Mouse (Mus musculus) regulatory T cell (primary cell): Measurements from ENCODE around the gene Dst.

ENCODE experiments used
- in situ Hi-C: fragments of 300-600 bp; cut with MboI, MseI; formaldehyde crosslinking; loops from one replicate; pipeline ENCODE4 v1.15.1; 2025; ENCODE audit warnings: high pct_unique_total_duplicates

The Dst gene

DNA sequence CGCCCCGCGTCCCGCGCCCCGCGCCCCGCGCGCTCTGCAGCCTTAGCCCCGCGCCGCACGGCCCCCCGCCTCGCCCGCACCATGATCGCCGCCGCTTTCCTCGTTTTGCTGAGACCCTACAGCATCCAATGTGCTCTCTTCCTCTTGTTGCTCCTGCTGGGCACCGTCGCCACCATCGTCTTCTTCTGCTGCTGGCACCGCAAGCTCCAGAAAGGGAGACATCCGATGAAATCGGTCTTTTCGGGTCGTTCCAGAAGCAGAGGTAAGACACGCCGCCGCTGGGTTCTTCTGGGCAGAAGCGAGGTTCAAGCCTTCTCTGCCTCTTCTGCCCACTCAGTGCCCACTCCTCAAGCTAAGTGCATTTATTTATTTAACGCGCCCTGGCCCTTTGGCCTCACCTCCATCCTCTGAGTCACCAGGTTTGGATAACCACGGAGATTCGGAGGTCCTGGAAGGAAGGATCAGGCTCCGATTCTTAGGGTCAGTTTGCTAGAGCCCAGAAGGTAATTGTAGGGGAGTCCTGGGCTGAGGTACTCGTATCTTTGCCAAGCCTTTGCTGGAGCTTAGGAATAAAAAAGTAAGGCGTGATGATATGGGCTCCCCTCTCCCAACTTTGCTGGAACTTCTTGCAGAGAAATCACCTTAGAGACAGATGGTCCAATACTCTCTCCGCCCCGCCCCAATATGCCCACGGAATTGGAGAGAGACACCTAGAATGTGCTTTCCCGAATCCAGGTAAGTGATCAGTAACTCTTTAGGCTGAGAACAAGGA lies at the start of gene Dst:
Gene Dst (plus strand): TSS at position 35 of the 772 bp plus-strand sequence.
- in situ Hi-C loops = no loop called here

DNA sequence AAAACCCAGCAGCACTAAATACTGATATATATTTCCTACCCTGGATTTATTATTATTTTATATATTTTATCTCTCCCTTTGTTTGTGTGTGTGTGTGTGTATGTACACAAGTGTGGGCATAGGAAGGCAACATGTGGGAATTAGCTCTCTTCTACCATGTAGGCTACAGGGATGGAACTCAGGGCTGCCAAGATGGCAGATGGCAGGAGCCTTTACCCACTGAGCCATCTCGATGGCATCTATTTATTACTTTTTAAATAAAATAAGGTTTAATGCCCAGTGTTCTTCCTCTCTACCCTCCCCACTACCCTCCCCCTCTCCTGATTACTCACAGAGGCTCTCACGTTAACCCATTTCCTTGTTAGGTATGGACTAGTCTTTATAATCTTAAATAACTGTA lies 39.0 kb upstream of the Dst start:
- in situ Hi-C loops = no loop called here

DNA sequence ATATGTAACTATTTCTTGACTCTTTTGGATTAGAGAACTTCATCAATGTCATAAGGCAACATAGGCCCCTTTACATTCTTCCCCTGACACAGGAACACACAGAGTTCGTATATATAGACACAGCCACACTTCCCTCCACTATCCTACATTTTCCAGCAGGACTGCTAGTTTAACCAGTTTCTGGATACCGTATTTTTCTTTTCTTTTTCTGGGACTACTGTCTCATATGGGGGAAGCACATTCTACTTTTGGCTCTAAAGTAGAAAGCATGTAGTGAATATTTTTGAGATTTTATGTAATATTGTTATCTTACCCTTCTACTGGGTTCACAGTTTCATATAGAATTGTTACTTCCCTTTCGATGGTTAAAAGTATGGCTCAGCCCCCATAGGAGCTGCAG lies 38.6 kb upstream of the Dst start:
- in situ Hi-C loops = no loop called here

DNA sequence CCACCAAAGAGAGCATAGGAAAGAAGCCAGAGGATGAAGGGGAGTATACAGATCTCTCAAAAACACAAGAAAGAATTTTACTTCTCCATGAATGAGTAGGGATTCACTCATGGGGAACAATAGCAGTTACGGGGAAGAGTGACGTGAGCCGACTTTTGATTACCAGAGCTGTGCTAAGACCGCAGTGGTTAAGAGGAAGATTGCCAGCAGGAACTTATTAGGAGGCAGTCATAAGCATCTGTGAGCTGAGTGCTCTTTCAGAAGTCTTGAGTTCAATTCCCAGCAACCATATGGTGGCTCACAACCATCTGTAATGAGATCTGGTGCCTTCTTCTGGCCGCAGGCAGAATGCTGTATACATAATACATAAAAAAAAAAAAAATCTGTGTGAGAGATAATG lies 34.5 kb upstream of the Dst start:
- in situ Hi-C loops = no loop called here

DNA sequence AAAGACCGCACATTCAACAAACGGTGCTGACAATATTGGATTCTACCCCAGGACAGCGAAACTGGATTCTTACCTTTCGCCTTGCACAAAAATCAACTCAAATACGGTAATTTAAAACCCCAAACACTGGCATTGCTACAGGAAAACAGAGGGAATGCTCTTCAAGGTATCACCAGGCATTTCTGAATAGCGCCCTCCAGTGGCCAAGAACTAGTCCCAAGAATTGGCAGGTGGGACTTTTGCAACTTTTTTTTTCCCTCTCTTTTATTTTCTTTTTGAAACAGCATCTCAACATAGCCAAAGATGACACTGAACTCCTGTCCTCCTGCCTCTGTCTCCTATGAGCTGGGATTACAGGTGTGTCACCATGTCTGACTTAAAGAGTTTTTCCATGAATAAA lies 32.3 kb upstream of the Dst start:
- in situ Hi-C loops = no loop called here

DNA sequence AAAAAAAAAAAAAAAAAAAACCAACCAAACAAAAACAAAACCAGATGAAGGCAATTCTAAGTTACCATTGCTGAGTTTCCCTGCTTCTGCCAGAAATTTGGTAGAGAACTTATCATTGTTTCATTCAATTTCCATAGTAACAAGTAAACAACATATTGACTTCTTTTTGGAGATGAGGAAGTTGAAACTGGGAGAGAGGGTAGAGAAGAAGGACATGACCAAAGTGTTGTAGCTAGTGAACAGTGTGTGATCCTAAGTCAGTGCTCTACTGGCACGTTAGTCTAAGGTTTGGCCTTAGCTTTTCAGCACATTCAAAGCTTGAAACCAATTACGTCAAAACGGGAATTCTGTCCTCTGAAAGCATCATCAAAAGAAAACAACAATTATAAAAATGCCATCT lies 31.6 kb upstream of the Dst start:
- in situ Hi-C loops = no loop called here

DNA sequence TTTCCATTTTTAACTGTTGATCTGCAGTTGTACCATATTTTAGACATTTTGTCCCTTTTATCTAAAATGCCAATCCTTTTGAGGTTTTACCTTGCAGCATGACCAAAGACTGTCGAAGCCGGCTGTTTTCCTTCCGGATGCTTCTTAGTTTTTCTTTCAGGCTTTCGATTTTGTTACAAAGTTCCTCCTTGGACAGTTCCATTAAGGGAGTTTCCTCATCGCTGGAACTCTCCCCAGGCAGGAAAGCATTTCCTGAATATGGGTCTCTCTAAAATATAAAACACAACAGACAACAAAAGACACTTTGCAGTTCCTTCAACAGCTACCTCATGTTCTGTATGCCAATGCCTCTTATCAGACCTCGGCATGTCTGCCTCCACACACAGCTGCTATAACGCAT lies 29.9 kb upstream of the Dst start:
- in situ Hi-C loops = no loop called here

DNA sequence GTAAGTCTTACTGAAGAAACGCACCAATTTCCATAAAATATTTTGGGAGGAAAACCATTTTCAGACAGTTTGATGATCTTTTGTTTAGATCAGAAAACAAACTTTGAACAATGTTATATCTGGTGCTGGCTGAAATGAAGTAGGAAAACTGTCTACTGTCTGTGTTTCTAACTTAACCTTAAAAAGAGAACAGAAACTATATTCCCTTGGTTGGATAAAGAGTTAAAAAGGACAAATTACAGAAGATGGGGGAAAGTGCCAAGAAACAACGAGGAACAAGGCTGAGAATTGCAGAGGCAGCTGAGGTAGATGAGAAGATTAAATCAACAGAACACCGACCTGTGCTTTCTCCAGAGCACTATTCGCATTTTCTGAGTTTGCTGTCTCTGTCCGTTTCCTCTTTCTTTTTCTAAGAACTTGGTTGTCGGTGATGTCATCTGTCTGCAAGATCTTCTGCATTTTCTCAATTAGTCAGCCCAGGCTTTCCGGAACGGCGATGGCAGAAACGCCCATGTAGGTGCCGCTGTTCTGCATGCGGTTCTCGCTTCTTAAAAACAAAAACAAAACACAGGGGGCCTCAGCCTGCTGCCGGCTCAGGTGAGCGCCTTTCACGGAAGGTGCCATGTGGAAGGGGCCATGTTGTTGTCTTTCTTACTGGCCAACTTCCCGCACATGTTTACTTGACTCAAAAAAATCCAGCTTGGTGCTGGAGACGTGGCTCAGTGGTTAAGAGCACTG lies 24.8 kb upstream of the Dst start:
- in situ Hi-C loops = no loop called here

DNA sequence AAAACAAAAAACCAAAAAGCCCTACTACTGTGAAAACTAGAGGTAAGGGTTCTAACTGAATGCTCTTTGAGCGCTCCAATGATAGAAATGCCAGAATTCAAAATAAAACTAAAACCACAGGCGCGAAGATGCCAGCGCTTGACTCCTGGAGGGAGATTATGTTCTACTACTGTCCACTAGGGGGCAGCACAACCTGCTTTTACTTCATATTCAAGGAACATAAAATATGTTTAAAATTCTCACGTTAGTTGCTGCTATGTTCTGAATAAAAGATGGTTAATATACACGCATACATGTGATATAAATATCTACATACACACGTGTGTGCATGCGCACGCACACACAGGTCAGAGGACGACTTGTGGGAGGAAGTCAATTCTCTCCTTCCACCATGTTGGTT lies 15.2 kb upstream of the Dst start:
- in situ Hi-C loops = no loop called here

DNA sequence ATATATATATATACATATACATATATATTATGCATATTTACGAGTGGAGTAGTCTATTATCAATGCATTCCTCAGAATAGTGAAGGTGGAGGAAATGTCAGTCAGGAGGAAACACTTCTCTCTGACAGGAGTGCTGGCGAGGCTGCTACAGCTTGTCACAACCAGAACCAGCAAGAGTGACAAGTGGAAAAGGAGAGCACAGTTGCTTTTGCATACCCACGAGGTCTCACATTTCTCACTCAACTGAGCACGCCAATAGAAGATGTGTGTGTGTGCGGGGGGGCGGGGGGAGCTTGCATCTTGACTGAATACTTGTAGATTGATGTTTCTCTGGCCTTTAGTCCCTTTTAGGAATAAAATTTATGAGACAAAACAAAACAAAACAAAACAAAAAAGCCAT lies 11.9 kb upstream of the Dst start:
- in situ Hi-C loops = no loop called here

DNA sequence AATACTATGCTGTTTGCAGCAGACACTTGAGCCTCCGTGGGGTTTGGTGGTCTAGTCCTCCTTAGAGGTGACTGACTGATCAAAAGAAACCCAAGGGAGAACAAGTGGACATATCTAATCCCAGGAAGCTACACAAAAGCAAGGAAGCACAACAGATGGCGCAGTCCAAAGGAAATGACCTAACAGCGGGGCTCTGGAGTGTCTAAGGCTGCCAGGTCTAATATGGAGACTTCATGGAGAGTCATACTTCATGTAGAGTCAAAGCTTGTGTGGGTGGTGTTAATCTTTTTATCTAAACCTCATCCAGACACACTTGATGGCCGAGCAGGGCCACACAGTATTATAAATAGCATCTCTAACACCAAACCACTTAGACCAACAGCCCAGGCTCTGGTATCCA lies 11.4 kb upstream of the Dst start:
- in situ Hi-C loops = no loop called here

DNA sequence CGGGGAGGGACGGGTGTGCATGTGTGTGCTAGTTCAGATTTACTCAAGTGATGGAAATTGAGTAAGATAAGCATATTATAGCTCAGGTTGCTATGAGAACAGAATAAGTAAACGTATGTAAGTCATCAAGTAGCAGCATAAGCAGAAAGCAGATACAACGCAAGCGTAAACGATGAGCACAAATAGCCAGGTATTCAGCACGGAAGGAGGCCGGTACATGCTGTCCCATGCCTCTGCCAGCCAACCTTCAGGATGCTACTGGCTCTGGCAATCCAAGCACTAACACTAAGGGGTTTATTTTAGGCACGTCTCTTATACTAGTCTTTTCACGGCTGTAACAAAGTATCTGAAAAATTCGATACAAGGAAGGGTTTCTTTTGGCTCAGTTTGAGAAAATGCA lies 10.6 kb upstream of the Dst start:
- in situ Hi-C loops = no loop called here

DNA sequence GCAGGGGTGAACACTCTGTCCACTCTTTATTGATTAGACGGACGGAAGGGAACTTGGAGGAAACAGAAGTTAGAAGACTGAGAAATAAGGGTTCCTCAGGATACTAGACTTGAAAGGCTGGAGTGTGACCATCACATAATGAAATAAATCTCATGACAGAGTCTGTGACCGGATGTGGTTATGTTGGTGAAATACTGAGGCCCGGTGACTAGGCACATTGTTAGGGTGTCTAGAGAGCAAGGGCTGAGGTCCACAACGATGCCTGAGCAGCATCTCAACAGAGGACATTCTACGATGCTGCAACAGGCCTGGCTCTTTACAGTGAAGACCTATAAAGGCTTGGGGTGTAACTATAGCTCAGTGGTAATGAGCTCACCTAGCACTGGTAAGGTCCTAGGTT lies 9.7 kb upstream of the Dst start:
- in situ Hi-C loops = no loop called here

DNA sequence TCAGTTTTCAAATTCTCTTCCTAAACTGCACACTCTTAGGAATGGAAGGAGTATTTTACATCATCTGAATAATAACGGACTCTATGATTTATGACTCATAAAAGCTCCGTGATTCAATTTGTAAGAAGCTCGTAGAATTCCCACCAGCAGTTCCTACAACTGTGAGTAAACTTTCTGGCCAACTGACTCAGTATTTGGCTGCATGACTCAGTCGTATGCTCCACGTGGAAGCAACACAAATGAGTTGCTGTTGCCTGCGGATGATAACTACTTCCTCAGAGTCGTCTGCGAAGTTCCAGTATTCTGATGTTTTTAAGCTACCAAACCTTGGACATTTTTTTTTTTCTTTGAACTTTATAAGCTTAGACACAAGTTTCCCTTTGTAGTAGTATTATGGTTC lies 7.8 kb upstream of the Dst start:
- in situ Hi-C loops = no loop called here

DNA sequence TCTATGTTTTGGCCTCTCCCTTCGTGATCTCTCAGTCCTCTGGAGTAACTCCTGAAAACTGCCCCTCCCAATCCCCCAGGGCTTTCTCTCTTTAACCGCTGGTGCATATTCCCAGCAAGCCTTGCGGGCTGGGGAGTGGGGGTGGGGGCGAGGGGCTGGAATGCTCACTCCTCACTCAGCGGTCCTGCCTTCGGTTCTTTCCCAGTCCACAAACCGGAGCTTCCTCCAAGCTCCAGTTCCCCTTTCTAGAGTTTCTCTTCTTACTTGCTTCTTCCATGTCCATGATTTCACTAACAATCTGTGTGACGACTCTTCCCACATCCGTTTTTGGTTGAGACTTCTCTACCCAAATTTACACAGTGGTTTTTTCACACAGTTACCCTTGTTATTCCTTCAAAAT lies 4.4 kb upstream of the Dst start:
- in situ Hi-C loops = no loop called here

DNA sequence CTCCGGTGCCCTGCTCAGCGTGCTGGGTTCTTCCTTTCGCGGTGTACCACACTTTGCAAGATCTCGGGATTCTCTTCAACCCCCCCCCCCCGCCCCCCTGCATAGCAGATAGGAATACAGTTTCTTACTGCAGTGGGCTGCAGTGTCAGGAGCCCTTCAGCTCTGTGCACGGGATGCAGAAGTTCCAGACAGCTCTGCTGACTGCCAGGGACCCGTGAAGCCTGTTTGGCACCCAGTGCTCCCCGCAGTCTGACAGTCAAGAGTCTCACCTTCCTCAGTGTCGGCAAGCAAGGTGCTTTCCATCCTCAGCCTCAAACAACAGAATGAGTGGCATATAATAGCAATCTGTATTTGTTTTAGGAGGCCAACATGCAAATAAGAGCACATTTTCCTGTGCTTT lies 1.8 kb upstream of the Dst start:
- in situ Hi-C loops = no loop called here

DNA sequence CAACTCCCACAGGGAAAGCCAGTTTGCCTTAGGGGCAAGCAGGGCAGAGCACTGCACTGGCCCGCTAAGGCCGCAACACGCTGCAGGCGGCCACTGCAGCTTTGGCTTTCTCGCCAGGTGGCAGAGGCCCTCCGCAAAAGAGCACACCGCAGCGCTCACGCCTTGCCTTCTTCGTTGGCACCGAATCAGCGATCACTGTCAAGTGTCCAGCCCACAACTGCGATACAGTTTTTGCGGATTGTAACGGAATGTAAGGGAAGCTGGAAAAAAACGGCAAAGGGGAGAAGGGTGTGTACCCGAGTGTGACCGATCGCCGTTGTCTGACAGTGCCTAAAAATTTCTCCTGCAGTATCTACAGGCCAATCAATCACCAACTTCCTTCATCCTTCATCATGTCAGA lies 1.1 kb upstream of the Dst start:
- in situ Hi-C loops = no loop called here

DNA sequence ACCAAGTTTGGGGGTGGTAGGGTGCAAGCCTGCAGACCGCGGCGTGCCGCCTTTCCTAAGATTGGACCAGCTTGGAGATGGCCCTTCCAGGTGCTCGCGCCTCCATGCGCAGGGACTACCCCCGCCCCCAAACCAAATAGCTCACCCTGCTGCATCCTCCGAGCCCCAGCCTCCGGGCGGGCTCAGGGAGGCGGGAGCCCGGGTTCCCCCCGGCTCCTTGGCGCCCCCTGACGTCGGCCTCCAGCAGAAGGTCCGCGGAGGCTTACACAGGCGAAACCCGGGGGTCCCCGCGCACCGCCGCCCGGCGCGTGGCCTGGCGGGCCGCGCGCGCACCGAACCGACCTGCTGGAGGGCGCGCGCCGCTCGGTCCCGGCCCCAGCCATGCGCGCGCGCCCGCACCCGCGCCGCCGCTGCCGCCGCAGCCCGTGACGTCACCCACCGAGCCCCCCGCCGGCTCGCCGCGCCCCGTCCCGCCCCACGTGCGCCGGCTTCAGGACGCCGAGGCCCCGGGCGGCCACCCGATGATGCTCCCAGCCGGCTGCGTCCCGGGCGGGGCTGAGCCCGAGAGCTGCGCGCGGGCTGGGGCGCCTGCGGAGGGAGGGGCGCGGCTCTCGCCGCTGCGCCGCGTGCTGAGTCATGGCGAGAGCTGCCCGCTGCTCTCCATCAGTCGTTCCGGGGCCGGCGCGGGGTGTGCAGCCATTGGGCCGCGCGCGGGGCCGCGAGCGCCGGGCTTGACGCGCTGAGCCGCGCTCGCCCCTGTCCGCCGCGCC lies 419 bp upstream of the Dst start, which contains the start of gene Bend6:
Gene Bend6 (minus strand): TSS at position 396 of the 770 bp plus-strand sequence.
- in situ Hi-C loops = no loop called here

DNA sequence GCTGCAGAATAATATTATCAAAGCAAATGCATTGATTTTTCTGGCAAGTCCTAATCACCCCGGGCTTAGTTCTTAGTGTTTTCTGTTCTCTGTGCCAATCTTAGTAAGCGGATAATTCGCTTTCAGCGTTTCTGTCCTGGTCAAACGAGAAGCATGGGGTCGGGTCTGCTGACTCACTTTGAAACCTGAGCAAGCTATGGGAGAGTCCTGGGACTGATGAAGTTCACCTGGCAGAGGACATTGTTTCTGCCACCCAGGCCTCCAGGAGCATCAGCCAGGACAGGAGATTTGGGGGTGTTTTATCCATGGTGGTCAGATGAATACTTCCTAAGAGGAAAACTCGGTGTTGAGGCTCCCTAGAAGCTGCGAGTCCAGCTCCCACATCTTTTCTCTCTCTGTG lies 3.6 kb downstream of the Dst start:
- in situ Hi-C loops = no loop called here

DNA sequence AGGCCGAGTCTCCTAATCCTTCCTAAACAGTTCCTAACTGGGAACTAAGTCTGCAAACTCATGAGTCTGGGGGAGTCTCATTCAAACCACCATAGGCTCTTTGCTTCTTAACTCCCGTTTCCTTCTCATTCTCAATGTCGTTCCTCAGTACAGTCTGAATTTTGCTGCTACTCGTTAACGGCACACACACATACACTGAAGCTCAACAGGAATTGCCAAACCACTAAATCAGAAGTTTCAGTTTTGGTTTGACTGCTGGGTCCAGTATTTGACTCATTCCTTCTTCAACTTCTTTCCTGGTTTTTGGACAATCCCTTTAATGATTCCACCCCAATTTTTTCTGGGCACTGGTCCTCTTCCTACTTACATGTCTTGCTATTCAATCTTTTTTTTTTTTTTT lies 8.5 kb downstream of the Dst start:
- in situ Hi-C loops = no loop called here

DNA sequence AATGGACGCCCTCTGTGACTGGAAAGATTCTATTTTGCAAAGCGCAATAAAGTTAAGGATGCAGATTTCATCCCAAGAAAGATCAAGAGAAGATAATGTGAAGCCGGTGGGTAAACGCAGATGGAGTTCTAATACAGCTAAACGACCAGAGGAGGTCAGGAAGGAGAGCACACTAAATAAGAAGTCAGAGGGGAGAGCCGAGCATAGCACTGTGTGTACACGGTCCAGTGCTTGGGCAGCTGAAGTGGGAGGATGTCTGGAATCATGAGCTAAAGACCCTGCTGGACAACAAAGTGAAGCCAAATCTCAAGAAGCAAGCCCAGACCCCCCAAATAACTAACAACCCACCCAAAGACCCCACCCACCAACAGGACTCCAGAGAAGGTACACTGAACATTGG lies 14.9 kb downstream of the Dst start:
- in situ Hi-C loops = no loop called here

DNA sequence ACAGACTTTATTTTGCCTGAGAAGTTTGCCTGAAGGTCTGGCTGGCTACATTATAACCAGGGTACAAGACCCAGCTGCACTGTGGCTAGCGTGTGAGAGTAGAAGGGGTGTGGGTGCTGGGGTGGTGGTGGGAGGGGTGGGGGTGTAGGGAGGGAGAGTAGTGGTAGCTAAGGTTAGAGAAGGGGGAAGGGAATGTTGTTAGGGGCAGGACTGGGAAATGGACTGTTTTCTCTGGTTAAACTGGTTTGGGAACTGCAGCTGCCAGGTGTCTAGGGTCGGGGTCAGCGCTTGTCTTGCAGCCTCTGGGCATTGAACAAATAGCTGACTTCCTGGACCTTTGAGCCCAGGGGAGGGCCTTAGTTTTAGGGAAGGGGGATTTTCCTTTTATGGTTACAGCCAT lies 17.3 kb downstream of the Dst start:
- in situ Hi-C loops = no loop called here

DNA sequence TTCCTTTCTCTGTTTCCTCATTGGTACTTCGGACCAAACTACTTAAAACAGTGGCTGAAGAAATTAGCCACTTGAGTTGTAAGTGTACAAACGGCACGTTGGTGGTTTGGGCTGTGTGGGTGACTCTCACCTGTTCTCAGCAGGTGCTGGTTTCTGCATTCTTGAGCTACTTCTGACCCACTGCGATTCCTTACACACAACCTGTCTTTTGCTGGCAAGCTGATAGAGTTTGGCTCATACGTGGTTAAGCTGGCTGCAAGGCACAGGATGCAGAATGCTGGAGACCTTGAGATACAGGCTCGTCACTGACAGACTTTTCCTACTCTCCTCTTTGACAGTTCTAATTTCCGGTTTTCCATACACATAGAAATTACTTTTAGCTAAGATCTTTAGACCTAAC lies 19.4 kb downstream of the Dst start:
- in situ Hi-C loops = no loop called here
